Mouse (Mus musculus) neural tube, embryonic 15.5 days (tissue): ENCODE data around the gene Trim75. TPM values are rescaled to one million over a fixed set of nuclear protein-coding genes. Genes with fewer than 3 reads are reported as not detected.

Source experiments
- ATAC-seq: fragments of 200-750 bp; cut with Nextera tagmentation; 2 replicates; pipeline ENCODE4 v1.8.0; 2017; ENCODE audit warnings: mild to moderate bottlenecking, moderate TSS enrichment, moderate library complexity; ENCODE audit not compliant: low FRiP score
- H3K27ac ChIP-seq: fragments of 300-500 bp; sonication (generic); replicated peaks from 2 replicates; pipeline ENCODE4 v1.5.1; 2015; ENCODE audit warnings: mild to moderate bottlenecking, inconsistent platforms
- H3K27me3 ChIP-seq: fragments of 300-500 bp; sonication (generic); replicated peaks from 2 replicates; pipeline ENCODE4 v1.6.1; 2015; ENCODE audit warnings: inconsistent platforms
- H3K36me3 ChIP-seq: fragments of 300-500 bp; sonication (generic); 2 replicates; pipeline ENCODE4 v1.6.1; 2015; ENCODE audit warnings: inconsistent platforms
- H3K4me1 ChIP-seq: fragments of 300-500 bp; sonication (generic); 2 replicates; pipeline ENCODE4 v1.6.1; 2015; ENCODE audit warnings: inconsistent platforms
- H3K4me2 ChIP-seq: fragments of 300-500 bp; sonication (generic); 2 replicates; pipeline ENCODE4 v1.6.1; 2015; ENCODE audit warnings: inconsistent platforms, mild to moderate bottlenecking, moderate library complexity
- H3K4me3 ChIP-seq: fragments of 300-500 bp; sonication (generic); replicated peaks from 2 replicates; pipeline ENCODE4 v1.5.1; 2015; ENCODE audit warnings: mild to moderate bottlenecking, inconsistent platforms
- H3K9ac ChIP-seq: fragments of 300-500 bp; sonication (generic); replicated peaks from 2 replicates; pipeline ENCODE4 v1.6.1; 2015; ENCODE audit warnings: mild to moderate bottlenecking, inconsistent platforms
- H3K9me3 ChIP-seq: fragments of 300-500 bp; sonication (generic); replicated peaks from 2 replicates; pipeline ENCODE4 v1.6.1; 2016; ENCODE audit warnings: inconsistent platforms
- WGBS: fragments of 180-500 bp; shearing (Covaris S2); methylation state at CpG from one replicate; pipeline ENCODE4 v1.1.7; 2015; ENCODE audit warnings: mixed read lengths; 5-methylcytosine and 5-hydroxymethylcytosine counted together
- polyA plus RNA-seq: library from polyadenylated mRNA; unstranded; fragments of >200 nt; fragmentation: Nextera tagmentation; extraction: Ambion mirVana; gene quantifications from 2 replicates; pipeline ENCODE4 v1.2.1, GENCODE M21; 2015

The Trim75 gene
- polyA plus RNA-seq, 1 experiment from 2014 or later = 0.15 TPM

GRCm38 (mm10) chr8:64998806-64999365 lies 11.3 kb upstream of the Trim75 start:
- H3K4me1 ChIP-seq = no peaks in the 10 kb centered on the region
- no peaks in the 10 kb centered on the region for H3K36me3 ChIP-seq
- H3K9me3 ChIP-seq = no peaks in the 10 kb centered on the region
- H3K4me3 ChIP-seq = no peak overlapping the region
- H3K27ac ChIP-seq = no peak overlapping the region
- no peak for ATAC-seq
- no peak overlapping the region for H3K9ac ChIP-seq
- WGBS = 81% methylated on average over 4 of the region's 4 CpGs
- H3K4me2 ChIP-seq = no peak overlapping the region
- H3K27me3 ChIP-seq = no peaks in the 10 kb centered on the region

GRCm38 (mm10) chr8:64983150-64983897 lies 4.3 kb downstream of the Trim75 start:
- Histone ChIP-seq H3K36me3 (no peaks in the 10 kb centered on the region), H3K9me3 (no peaks in the 10 kb centered on the region), H3K27ac (no peak overlapping the region), H3K27me3 (no peaks in the 10 kb centered on the region), H3K9ac (no peak overlapping the region), H3K4me3 (no peak overlapping the region), H3K4me2 (no peak overlapping the region), H3K4me1 (no peaks in the 10 kb centered on the region)
- 78% methylated on average over 20 of the region's 20 CpGs for WGBS
- no peak for ATAC-seq

- ATAC-seq = no peak
- Histone ChIP-seq H3K9ac (no peak overlapping the region), H3K27ac (no peak overlapping the region), H3K4me3 (no peak overlapping the region), H3K27me3 (no peaks in the 10 kb centered on the region), H3K9me3 (no peaks in the 10 kb centered on the region), H3K4me1 (no peaks in the 10 kb centered on the region), H3K36me3 (peaks cover 27% of the 10 kb centered on the region), H3K4me2 (no peak overlapping the region)
Measured at GRCm38 (mm10) chr8:64962836-64963235, 24.8 kb downstream of the Trim75 start.

- WGBS = 86% methylated on average over 9 of the region's 9 CpGs
Measured at GRCm38 (mm10) chr8:64959025-64959424, 28.6 kb downstream of the Trim75 start.

GRCm38 (mm10) chr8:64952101-64952500 lies 35.5 kb downstream of the Trim75 start:
- H3K27me3 ChIP-seq = no peaks in the 10 kb centered on the region
- 0 out of 2 replicates have a peak, but pooled peaks cover 3% of the 10 kb centered on the region for H3K9me3 ChIP-seq
- peaks cover 7% of the 10 kb centered on the region; the same call in 1 of the 2 replicates for H3K4me1 ChIP-seq
- WGBS = 82% methylated on average over 6 of the region's 6 CpGs
- H3K4me2 ChIP-seq = no peak overlapping the region
- H3K4me3 ChIP-seq = no peak overlapping the region
- no peak for ATAC-seq
- H3K9ac ChIP-seq = no peak overlapping the region
- 0 out of 2 replicates have a peak, but pooled peaks cover 4% of the 10 kb centered on the region for H3K36me3 ChIP-seq
- no peak overlapping the region for H3K27ac ChIP-seq

More at GRCm38 (mm10) chr8:64959025-64959424, 28.6 kb downstream of the Trim75 start:
- Histone ChIP-seq H3K27ac (no peak overlapping the region), H3K4me1 (no peaks in the 10 kb centered on the region), H3K36me3 (peaks cover 20% of the 10 kb centered on the region), H3K4me3 (no peak overlapping the region), H3K9ac (no peak overlapping the region), H3K9me3 (no peaks in the 10 kb centered on the region), H3K27me3 (no peaks in the 10 kb centered on the region), H3K4me2 (no peak overlapping the region)
- no peak for ATAC-seq

GRCm38 (mm10) chr8:64948371-64948770 lies 39.3 kb downstream of the Trim75 start:
- peak overlapping the region; percentile 60; the same call in 1 of the 2 replicates for H3K4me2 ChIP-seq
- peaks cover 7% of the 10 kb centered on the region; the same call in 1 of the 2 replicates for H3K4me1 ChIP-seq
- no peak for ATAC-seq
- no peak overlapping the region for H3K9ac ChIP-seq
- H3K4me3 ChIP-seq = no peak overlapping the region
- H3K36me3 ChIP-seq = no peaks in the 10 kb centered on the region
- H3K27me3 ChIP-seq = no peaks in the 10 kb centered on the region
- 0 out of 2 replicates have a peak, but pooled peaks cover 3% of the 10 kb centered on the region for H3K9me3 ChIP-seq
- 94% methylated on average over 1 of the region's 1 CpGs for WGBS
- no peak overlapping the region for H3K27ac ChIP-seq

- 0 out of 2 replicates have a peak, but pooled peaks cover 3% of the 10 kb centered on the region for H3K9me3 ChIP-seq
- H3K36me3 ChIP-seq = no peaks in the 10 kb centered on the region
- H3K4me2 ChIP-seq = peak overlapping the region; percentile 60
- H3K4me1 ChIP-seq = peaks cover 10% of the 10 kb centered on the region
- no peaks in the 10 kb centered on the region for H3K27me3 ChIP-seq
- WGBS = 9% methylated on average over 10 of the region's 10 CpGs
- H3K9ac ChIP-seq = peak overlapping the region; percentile 64
- H3K27ac ChIP-seq = peak overlapping the region; percentile 88
- peak overlapping the region; percentile 92 for H3K4me3 ChIP-seq
- ATAC-seq = no peak
Measured at GRCm38 (mm10) chr8:64947698-64948034, 40.0 kb downstream of the Trim75 start.

- Histone ChIP-seq H3K27ac (peak within 1 kb of the TSS; percentile 88), H3K4me2 (peak within 1 kb of the TSS; percentile 60), H3K4me3 (peak within 1 kb of the TSS; percentile 92), H3K9ac (peak within 1 kb of the TSS; percentile 64), H3K9me3 (no peaks in the 10 kb centered on the region), H3K4me1 (peaks cover 13% of the 10 kb centered on the region), H3K27me3 (no peaks in the 10 kb centered on the region), H3K36me3 (no peaks in the 10 kb centered on the region)
- WGBS = 1% methylated on average over 73 of the region's 73 CpGs
- ATAC-seq = peak; percentile 96
Measured at GRCm38 (mm10) chr8:64946820-64947697, 40.6 kb downstream of the Trim75 start, which contains the start of gene Tmem192. Tmem192 (plus strand) TSS chr8:64947185.

GRCm38 (mm10) chr8:64946441-64946819 lies 41.2 kb downstream of the Trim75 start:
- no peak for ATAC-seq
- Histone ChIP-seq H3K4me3 (no peak overlapping the region), H3K27me3 (no peaks in the 10 kb centered on the region), H3K36me3 (no peaks in the 10 kb centered on the region), H3K9me3 (no peaks in the 10 kb centered on the region), H3K4me2 (peak overlapping the region; percentile 60), H3K4me1 (peaks cover 13% of the 10 kb centered on the region), H3K27ac (no peak overlapping the region), H3K9ac (no peak overlapping the region)
- WGBS = 58% methylated on average over 8 of the region's 8 CpGs

GRCm38 (mm10) chr8:64945606-64946005 lies 42.0 kb downstream of the Trim75 start:
- H3K9ac ChIP-seq = 0 out of 2 replicates have a peak overlapping the region, but pooled peaks have one; percentile 5
- peaks cover 16% of the 10 kb centered on the region for H3K4me1 ChIP-seq
- H3K4me2 ChIP-seq = no peak overlapping the region
- no peak overlapping the region for H3K4me3 ChIP-seq
- no peaks in the 10 kb centered on the region for H3K9me3 ChIP-seq
- H3K27ac ChIP-seq = no peak overlapping the region
- H3K36me3 ChIP-seq = no peaks in the 10 kb centered on the region
- no peak for ATAC-seq
- 86% methylated on average over 7 of the region's 7 CpGs for WGBS
- no peaks in the 10 kb centered on the region for H3K27me3 ChIP-seq

GRCm38 (mm10) chr8:64944831-64945230 lies 42.8 kb downstream of the Trim75 start:
- no peak for ATAC-seq
- 24% methylated on average over 5 of the region's 5 CpGs for WGBS

More at GRCm38 (mm10) chr8:64944831-64945230, 42.8 kb downstream of the Trim75 start:
- no peaks in the 10 kb centered on the region for H3K27me3 ChIP-seq
- no peaks in the 10 kb centered on the region for H3K36me3 ChIP-seq
- no peak overlapping the region for H3K9ac ChIP-seq
- no peaks in the 10 kb centered on the region for H3K9me3 ChIP-seq
- H3K4me3 ChIP-seq = no peak overlapping the region
- H3K27ac ChIP-seq = no peak overlapping the region
- no peak overlapping the region for H3K4me2 ChIP-seq
- peaks cover 16% of the 10 kb centered on the region for H3K4me1 ChIP-seq
